ENCODE assay signal across 28 mouse cellular contexts in the genomic region with DNA sequence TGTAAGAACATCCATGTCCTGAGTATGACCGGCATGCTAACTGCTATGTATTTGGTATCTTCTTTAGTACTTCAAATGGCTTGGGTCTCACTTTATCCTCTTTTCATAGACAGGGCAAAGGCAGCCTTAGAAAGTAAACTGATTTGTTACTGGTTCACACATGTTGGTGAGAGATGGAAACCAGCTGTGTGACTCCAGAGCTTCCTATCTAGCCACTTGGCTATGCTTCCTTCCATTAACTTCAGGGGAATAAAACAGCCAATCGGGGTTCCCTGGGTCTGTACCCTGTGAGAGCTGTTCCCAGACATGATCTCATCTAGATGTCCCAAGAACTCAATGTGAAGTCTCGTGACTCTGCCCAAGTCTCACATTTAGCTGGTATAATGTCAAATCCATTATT.
DNase-seq lines count a peak whose midpoint lies in the region; ATAC-seq and TF ChIP-seq lines count a peak whose summit lies in the region.
"Had no signal": no experiment of that assay in that cellular context is flagged by ENCODE, and none has a peak within 500 bp of the region (broad histone marks: within the 10 kb centered on the region; RNA-seq: fewer than 3 reads in every experiment).

No protein-coding gene starts in this region.

- no peak for TF ChIP-seq EP300 in lung, postnatal 0 days (IDR thresholded peaks at IDR 0.05)

- 71% methylated on average over 3 of the region's 3 CpGs for WGBS in heart, embryonic 15.5 days
- WGBS in heart, embryonic 11.5 days (ENCODE audit: insufficient replicate concordance): 52% methylated on average over 3 of the region's 3 CpGs
- 44% methylated on average over 3 of the region's 3 CpGs for WGBS in lung, postnatal 0 days
- 91% methylated on average over 3 of the region's 3 CpGs for WGBS in hindbrain, embryonic 16.5 days

- H3K9ac ChIP-seq in heart, embryonic 15.5 days: no peak overlapping the region
- no peak overlapping the region for H3K9ac ChIP-seq in heart, embryonic 11.5 days (ENCODE audit: low read depth, low read length)
- H3K9ac ChIP-seq in lung, postnatal 0 days (replicated peaks; ENCODE audit: low read depth): no peak overlapping the region
- no peak overlapping the region for H3K9ac ChIP-seq in hindbrain, embryonic 16.5 days (ENCODE audit: low read depth, low read length)
- H3K9ac ChIP-seq: embryonic facial prominence, embryonic 13.5 days; hindbrain, embryonic 13.5 days; limb, embryonic 12.5 days; stomach, embryonic 15.5 days had no signal

- ATAC-seq in heart, embryonic 15.5 days (replicated peaks; ENCODE audit: insufficient number of reproducible peaks, insufficient read depth, low FRiP score, low read depth): peak; percentile 67
- ATAC-seq in heart, embryonic 11.5 days (replicated peaks; ENCODE audit: insufficient number of reproducible peaks, low FRiP score, low TSS enrichment): no peak
- peak; percentile 77 for ATAC-seq in lung, postnatal 0 days
- no peak for ATAC-seq in hindbrain, embryonic 16.5 days
- ATAC-seq: forebrain, embryonic 16.5 days; intestine, postnatal 0 days; midbrain, embryonic 16.5 days; Patski had no signal

- 0 out of 2 replicates have a peak overlapping the region, but pooled peaks have one; percentile 11 for H3K27ac ChIP-seq in heart, embryonic 15.5 days
- no peak overlapping the region for H3K27ac ChIP-seq in heart, embryonic 11.5 days (ENCODE audit: low read depth, low read length)
- no peak overlapping the region for H3K27ac ChIP-seq in lung, postnatal 0 days (ENCODE audit: low read length)
- no peak overlapping the region for H3K27ac ChIP-seq in hindbrain, embryonic 16.5 days (ENCODE audit: low read depth, low read length)
- H3K27ac ChIP-seq: embryonic facial prominence, embryonic 13.5 days; forebrain, embryonic 10.5 days; gastrocnemius, adult 2 months; hindbrain, embryonic 13.5 days; limb, embryonic 12.5 days; stomach, embryonic 15.5 days had no signal

- H3K4me3 ChIP-seq in heart, embryonic 15.5 days: no peak overlapping the region
- H3K4me3 ChIP-seq in heart, embryonic 11.5 days (ENCODE audit: low read depth, low read length): no peak overlapping the region
- no peak overlapping the region for H3K4me3 ChIP-seq in lung, postnatal 0 days (ENCODE audit: low read depth, low read length)
- H3K4me3 ChIP-seq in hindbrain, embryonic 16.5 days (ENCODE audit: low read length): no peak overlapping the region
- H3K4me3 ChIP-seq: embryonic facial prominence, embryonic 13.5 days; forebrain, embryonic 10.5 days; gastrocnemius, adult 2 months; hindbrain, embryonic 13.5 days; limb, embryonic 12.5 days; stomach, embryonic 15.5 days had no signal

- intact Hi-C loops in heart, postnatal 36 days (cut with DNase I): no loop called here

- no peaks in the 10 kb centered on the region for H3K36me3 ChIP-seq in heart, embryonic 15.5 days
- no peaks in the 10 kb centered on the region for H3K36me3 ChIP-seq in heart, embryonic 11.5 days (ENCODE audit: control insufficient read depth, insufficient read depth, low read length)
- no peaks in the 10 kb centered on the region for H3K36me3 ChIP-seq in lung, postnatal 0 days (ENCODE audit: insufficient read depth, low read length)
- H3K36me3 ChIP-seq in hindbrain, embryonic 16.5 days (ENCODE audit: control insufficient read depth, insufficient read depth, low read length): no peaks in the 10 kb centered on the region
- H3K36me3 ChIP-seq: embryonic facial prominence, embryonic 13.5 days; forebrain, embryonic 10.5 days; hindbrain, embryonic 13.5 days; limb, embryonic 12.5 days; stomach, embryonic 15.5 days had no signal

- no peaks in the 10 kb centered on the region for H3K4me1 ChIP-seq in heart, embryonic 15.5 days (replicated peaks)
- no peaks in the 10 kb centered on the region for H3K4me1 ChIP-seq in heart, embryonic 11.5 days (ENCODE audit: control insufficient read depth, insufficient read depth, low read length)
- no peaks in the 10 kb centered on the region for H3K4me1 ChIP-seq in lung, postnatal 0 days (ENCODE audit: insufficient read depth, low read depth, low read length)
- no peaks in the 10 kb centered on the region for H3K4me1 ChIP-seq in hindbrain, embryonic 16.5 days (ENCODE audit: control insufficient read depth, insufficient read depth, low read depth, low read length)
- H3K4me1 ChIP-seq: embryonic facial prominence, embryonic 13.5 days; forebrain, embryonic 10.5 days; hindbrain, embryonic 13.5 days; stomach, embryonic 15.5 days had no signal

- DNase-seq in heart, adult 18-20 months: peak; percentile 4 to 26
- DNase-seq in heart, postnatal 36 days: no peak
- peak; percentile 50 for DNase-seq in lung, postnatal 0 days (ENCODE audit: low spot score)
- no peak for DNase-seq in lung, adult 18-20 months
- DNase-seq: adrenal gland, postnatal 10 days; cerebellum, adult 11 months; cerebellum, adult 9-10 months; cerebellum, postnatal 36 days; gastrocnemius, adult 2 months; gastrocnemius, postnatal 36 days; kidney, adult 9 months; kidney, postnatal 14 days; layer of hippocampus, adult 9-11 months; right cerebral cortex, postnatal 25 days had no signal

- H3K4me2 ChIP-seq in heart, embryonic 15.5 days: no peak overlapping the region
- no peak overlapping the region for H3K4me2 ChIP-seq in heart, embryonic 11.5 days
- H3K4me2 ChIP-seq in lung, postnatal 0 days (replicated peaks; ENCODE audit: low read depth, low read length): no peak overlapping the region
- no peak overlapping the region for H3K4me2 ChIP-seq in hindbrain, embryonic 16.5 days (ENCODE audit: low read length)
- H3K4me2 ChIP-seq: embryonic facial prominence, embryonic 13.5 days; hindbrain, embryonic 13.5 days; limb, embryonic 12.5 days; liver, embryonic 11.5 days; midbrain, embryonic 11.5 days; stomach, embryonic 15.5 days had no signal

- no peaks in the 10 kb centered on the region for H3K27me3 ChIP-seq in heart, embryonic 15.5 days
- no peaks in the 10 kb centered on the region for H3K27me3 ChIP-seq in heart, embryonic 11.5 days (ENCODE audit: control insufficient read depth, insufficient read depth, low read length)
- no peaks in the 10 kb centered on the region for H3K27me3 ChIP-seq in lung, postnatal 0 days (replicated peaks; ENCODE audit: insufficient read depth, low read length)
- H3K27me3 ChIP-seq in hindbrain, embryonic 16.5 days (replicated peaks; ENCODE audit: control insufficient read depth, insufficient read depth, low read length): no peaks in the 10 kb centered on the region
- H3K27me3 ChIP-seq: embryonic facial prominence, embryonic 13.5 days; hindbrain, embryonic 13.5 days; limb, embryonic 12.5 days; stomach, embryonic 15.5 days had no signal

- TF ChIP-seq CTCF in lung, postnatal 0 days (IDR thresholded peaks at IDR 0.05): no peak

- no peaks in the 10 kb centered on the region for H3K9me3 ChIP-seq in heart, embryonic 15.5 days (replicated peaks)
- no peaks in the 10 kb centered on the region for H3K9me3 ChIP-seq in heart, embryonic 11.5 days (replicated peaks; ENCODE audit: control insufficient read depth, low read length)
- no peaks in the 10 kb centered on the region for H3K9me3 ChIP-seq in lung, postnatal 0 days (ENCODE audit: low read length)
- H3K9me3 ChIP-seq in hindbrain, embryonic 16.5 days (ENCODE audit: control insufficient read depth, low read length): no peaks in the 10 kb centered on the region
- H3K9me3 ChIP-seq: embryonic facial prominence, embryonic 13.5 days; forebrain, embryonic 10.5 days; hindbrain, embryonic 13.5 days; limb, embryonic 12.5 days; stomach, embryonic 15.5 days had no signal

Comparison
In these comparisons a context has a peak if more than half of its experiments do, and no peak if none do; other contexts are left out.
1. DNase-seq: peak in heart, adult 18-20 months (2 of 2) and lung, postnatal 0 days (single experiment); none in heart, postnatal 36 days (0 of 2) and lung, adult 18-20 months (0 of 2).
2. ATAC-seq: peak in heart, embryonic 15.5 days (single experiment) and lung, postnatal 0 days (single experiment); none in heart, embryonic 11.5 days (single experiment) and hindbrain, embryonic 16.5 days (single experiment).